Mouse (Mus musculus) bone marrow macrophage, adult 2 months (primary cell): Measurements from ENCODE around the gene Uqcr11. TPM values are rescaled to one million over a fixed set of nuclear protein-coding genes. Genes with fewer than 3 reads are reported as not detected.

Experiments
- H3K27ac ChIP-seq: 2 replicates; pipeline ENCODE4 v1.5.1; 2012; ENCODE audit warnings: low read depth, low read length; ENCODE audit not compliant: insufficient read depth
- H3K4me1 ChIP-seq: 2 replicates; pipeline ENCODE4 v1.6.1; 2012; ENCODE audit warnings: low read length; ENCODE audit not compliant: control insufficient read depth, insufficient read depth
- H3K4me3 ChIP-seq: 2 replicates; pipeline ENCODE4 v1.5.1; 2012; ENCODE audit warnings: mild to moderate bottlenecking, low read length, moderate library complexity; ENCODE audit not compliant: insufficient read depth
- CTCF ChIP-seq: IDR thresholded peaks from 2 replicates; pipeline ENCODE4 v1.5.1; 2012; ENCODE audit warnings: low read depth, mild to moderate bottlenecking, low read length, moderate library complexity
- POLR2A ChIP-seq: IDR thresholded peaks from 2 replicates; pipeline ENCODE4 v1.6.1; 2012; ENCODE audit warnings: mild to moderate bottlenecking, low read depth, low read length, borderline replicate concordance
- polyA plus RNA-seq: library from polyadenylated mRNA; stranded (reverse); fragments of >200 nt; gene quantifications from 2 replicates; pipeline ENCODE4 v1.2.4, GENCODE M21; 2012; ENCODE audit not compliant: missing spikeins, insufficient read depth, insufficient read length

Gene Uqcr11
- polyA plus RNA-seq, 1 experiment, result 175 TPM

DNA sequence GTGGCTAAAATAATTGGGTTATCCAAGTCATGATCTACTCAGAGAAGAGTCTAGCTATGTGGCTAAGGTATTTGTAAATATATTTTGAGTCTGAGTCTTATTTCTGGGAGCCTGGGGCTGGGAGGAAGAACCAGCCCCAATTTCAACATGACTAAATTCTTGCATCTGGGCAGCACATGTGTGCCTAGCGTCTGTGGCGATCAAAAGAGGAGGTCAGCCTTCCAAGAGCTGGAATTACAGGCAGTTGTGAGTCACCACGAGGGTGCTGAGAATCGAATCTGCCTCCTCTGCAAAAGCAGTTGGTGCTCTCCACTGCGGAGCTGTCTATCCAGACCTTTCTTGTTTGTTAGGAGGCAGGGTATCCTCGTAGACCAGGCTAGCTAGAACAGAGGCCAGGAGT lies 40.9 kb downstream of the Uqcr11 start:
- no peak overlapping the region for H3K4me3 ChIP-seq
- TF ChIP-seq CTCF (no peak), POLR2A (no peak)
- H3K27ac ChIP-seq, result no peak overlapping the region
- no peaks in the 10 kb centered on the region for H3K4me1 ChIP-seq

GRCm38 (mm10) chr10:80363734-80364133 lies 42.9 kb downstream of the Uqcr11 start:
- TF ChIP-seq CTCF, result no peak
- TF ChIP-seq POLR2A, result no peak
- no peak overlapping the region for H3K4me3 ChIP-seq
- H3K4me1 ChIP-seq, result no peaks in the 10 kb centered on the region
- no peak overlapping the region for H3K27ac ChIP-seq

DNA sequence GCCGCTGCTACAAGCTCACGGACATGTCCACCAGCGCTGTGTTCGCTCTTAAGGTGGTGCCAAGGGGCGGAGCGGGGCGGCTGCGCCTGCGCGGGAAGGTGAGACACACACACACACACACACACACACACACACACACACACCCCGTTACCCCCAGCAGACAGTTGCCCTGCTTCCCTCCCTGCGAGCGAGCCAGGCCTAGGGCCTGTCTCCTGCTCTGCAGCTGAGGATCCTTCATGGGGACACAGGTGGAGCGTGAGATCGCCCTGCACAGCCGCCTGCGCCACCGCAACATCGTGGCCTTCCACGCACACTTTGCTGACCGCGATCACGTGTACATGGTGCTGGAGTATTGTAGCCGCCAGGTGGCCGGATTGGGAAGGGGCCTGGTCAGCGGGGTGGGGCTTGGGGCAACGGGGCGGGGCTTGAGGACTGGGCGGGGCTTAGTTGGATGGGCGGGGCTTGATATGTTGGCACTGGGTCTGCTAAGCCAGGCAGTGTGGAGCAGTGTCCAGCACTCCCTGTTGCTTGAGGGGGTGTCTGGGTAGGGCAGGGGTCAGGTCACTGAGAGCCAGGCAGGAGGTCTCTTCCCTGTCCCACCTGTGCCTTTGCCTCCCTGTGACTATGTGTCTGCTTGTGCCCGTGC lies 48.5 kb downstream of the Uqcr11 start:
- TF ChIP-seq CTCF (no peak), POLR2A (no peak)
- no peak overlapping the region for H3K4me3 ChIP-seq
- H3K27ac ChIP-seq, result no peak overlapping the region
- H3K4me1 ChIP-seq, result no peaks in the 10 kb centered on the region

DNA sequence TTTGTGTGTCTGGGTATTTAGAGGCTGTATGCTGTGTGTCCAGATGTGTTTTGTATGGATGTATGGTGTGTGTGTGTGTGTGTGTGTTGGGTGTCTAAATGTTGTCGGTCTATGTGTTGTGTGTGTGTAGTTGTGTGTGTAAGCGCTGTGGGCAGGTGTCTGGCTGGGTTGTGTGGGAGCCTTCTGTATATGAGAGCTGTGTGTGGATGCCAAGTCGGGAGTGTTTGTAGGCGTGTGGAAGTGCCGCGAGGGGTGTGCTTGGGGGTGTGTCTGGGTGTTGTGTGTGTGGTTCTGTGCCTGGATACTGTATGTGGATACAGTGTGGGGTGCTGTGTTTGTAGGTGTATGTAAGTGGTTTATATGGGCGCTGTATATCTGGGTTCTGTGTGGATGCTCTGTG lies 49.3 kb downstream of the Uqcr11 start:
- no peak overlapping the region for H3K27ac ChIP-seq
- TF ChIP-seq POLR2A (no peak), CTCF (no peak)
- no peak overlapping the region for H3K4me3 ChIP-seq
- no peaks in the 10 kb centered on the region for H3K4me1 ChIP-seq

GRCm38 (mm10) chr10:80356737-80357136 lies 49.9 kb downstream of the Uqcr11 start:
- Histone ChIP-seq H3K4me1 (no peaks in the 10 kb centered on the region), H3K27ac (no peak overlapping the region), H3K4me3 (no peak overlapping the region)
- TF ChIP-seq CTCF, result no peak
- no peak for TF ChIP-seq POLR2A

- TF ChIP-seq POLR2A (no peak), CTCF (no peak)
- H3K4me3 ChIP-seq, result no peak within 1 kb of the TSS
- H3K4me1 ChIP-seq, result no peaks in the 10 kb centered on the region
- H3K27ac ChIP-seq, result no peak within 1 kb of the TSS
Measured at GRCm38 (mm10) chr10:80356001-80356682, 50.5 kb downstream of the Uqcr11 start, which contains the start of gene Plk5. Gene Plk5, plus strand, starts transcription at chr10:80356459.

DNA sequence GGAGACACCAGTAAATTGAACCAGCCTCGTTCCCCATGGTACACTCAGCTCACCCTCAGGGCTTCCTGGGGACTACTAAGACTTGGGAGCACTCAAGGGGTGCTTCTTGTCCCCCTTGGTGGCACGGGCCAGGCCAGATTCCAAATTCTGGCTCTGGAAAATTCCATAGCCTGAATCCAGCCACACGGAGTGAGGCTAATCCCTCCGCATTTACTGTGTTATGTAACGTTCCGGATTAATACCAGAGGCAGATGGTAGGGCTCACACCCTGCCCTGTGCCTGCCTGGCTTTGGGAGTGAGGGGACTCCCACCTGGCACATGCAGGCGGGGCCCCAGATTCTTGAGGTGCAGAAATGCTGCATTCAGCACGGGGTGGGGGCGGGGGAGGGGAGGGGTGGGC lies 51.2 kb downstream of the Uqcr11 start:
- no peak for TF ChIP-seq CTCF
- no peak for TF ChIP-seq POLR2A
- Histone ChIP-seq H3K27ac (no peak overlapping the region), H3K4me3 (no peak overlapping the region), H3K4me1 (no peaks in the 10 kb centered on the region)

Other genes with a start within 250 kb of the Uqcr11 start
- 48.0 and 49.8 TPM in 2 replicates for gene Cirbp, start 240.8 kb downstream of the Uqcr11 start, polyA plus RNA-seq
- gene 1600002K03Rik, start 233.9 kb downstream of the Uqcr11 start, polyA plus RNA-seq, result 22.7 and 23.9 TPM in 2 replicates
- gene Efna2, start 227.3 kb downstream of the Uqcr11 start, polyA plus RNA-seq, result 0.51 and 1.0 TPM in 2 replicates
- gene Mum1, start 180.4 kb downstream of the Uqcr11 start, polyA plus RNA-seq, result 27.2 and 36.2 TPM in 2 replicates
- gene Ndufs7, start 157.7 kb downstream of the Uqcr11 start, polyA plus RNA-seq, result 104 and 108 TPM in 2 replicates
- 19.5 and 26.3 TPM in 2 replicates for gene Gamt, start 145.8 kb downstream of the Uqcr11 start, polyA plus RNA-seq
- gene Dazap1, start 145.3 kb downstream of the Uqcr11 start, polyA plus RNA-seq, result 103 and 109 TPM in 2 replicates
- gene Rps15, start 114.4 kb downstream of the Uqcr11 start, polyA plus RNA-seq, result 1,336 and 1,616 TPM in 2 replicates
- gene Apc2, start 110.9 kb downstream of the Uqcr11 start, polyA plus RNA-seq, result 0.25 and 0.81 TPM in 2 replicates
- gene 2310011J03Rik, start 86.3 kb downstream of the Uqcr11 start, polyA plus RNA-seq, result 38.8 and 39.3 TPM in 2 replicates
- 2.2 and 2.5 TPM in 2 replicates for gene Pcsk4, start 77.3 kb downstream of the Uqcr11 start, polyA plus RNA-seq
- 1.5 TPM in 1 of 2 replicates, not detected in the other for gene Reep6, start 76.9 kb downstream of the Uqcr11 start, polyA plus RNA-seq
- gene Adamtsl5, start 58.4 kb downstream of the Uqcr11 start, polyA plus RNA-seq, result 7.6 and 8.8 TPM in 2 replicates
- gene Plk5, start 50.4 kb downstream of the Uqcr11 start, polyA plus RNA-seq, result not detected in 2 replicates
- 5.8 and 8.3 TPM in 2 replicates for gene Mex3d, start 19.2 kb downstream of the Uqcr11 start, polyA plus RNA-seq
- gene Mbd3, start 7.3 kb downstream of the Uqcr11 start, polyA plus RNA-seq, result 55.6 and 58.2 TPM in 2 replicates
- gene Tcf3, start 26.8 kb upstream of the Uqcr11 start, polyA plus RNA-seq, result 25.5 and 27.4 TPM in 2 replicates
- not detected in 2 replicates for gene Onecut3, start 88.0 kb upstream of the Uqcr11 start, polyA plus RNA-seq
- not detected in 2 replicates for gene Atp8b3, start 132.3 kb upstream of the Uqcr11 start, polyA plus RNA-seq
- 28.9 and 29.8 TPM in 2 replicates for gene Rexo1, start 154.7 kb upstream of the Uqcr11 start, polyA plus RNA-seq
- gene Klf16, start 170.5 kb upstream of the Uqcr11 start, polyA plus RNA-seq, result 7.7 and 9.3 TPM in 2 replicates
- 63.2 and 67.3 TPM in 2 replicates for gene Abhd17a, start 183.5 kb upstream of the Uqcr11 start, polyA plus RNA-seq
- gene Scamp4, start 196.0 kb upstream of the Uqcr11 start, polyA plus RNA-seq, result 29.3 and 35.4 TPM in 2 replicates
- gene Adat3, start 196.1 kb upstream of the Uqcr11 start, polyA plus RNA-seq, result 2.2 and 3.2 TPM in 2 replicates
- 1.1 and 2.1 TPM in 2 replicates for gene Gm49322, start 199.2 kb upstream of the Uqcr11 start, polyA plus RNA-seq
- gene Csnk1g2, start 216.0 kb upstream of the Uqcr11 start, polyA plus RNA-seq, result 87.3 and 98.4 TPM in 2 replicates